Mouse (Mus musculus) heart, adult 2 months (tissue): ENCODE results near the gene Fat2. TPM values are rescaled to one million over a fixed set of nuclear protein-coding genes. Genes with fewer than 3 reads are reported as not detected.

Source experiments
- DNase-seq, 2 experiments: peaks; one replicate each; pipeline ENCODE4 v3.0.0; 2021
- H3K27ac ChIP-seq: fragments of 200-600 bp; 2 replicates; pipeline ENCODE4 v1.8.1; 2022
- H3K27me3 ChIP-seq: fragments of 200-500 bp; 2 replicates; pipeline ENCODE4 v1.6.1; 2012; ENCODE audit warnings: mild to moderate bottlenecking, low read length, inconsistent platforms, mixed read lengths; ENCODE audit not compliant: control insufficient read depth, insufficient read depth
- H3K36me3 ChIP-seq: fragments of 200-500 bp; 2 replicates; pipeline ENCODE4 v1.6.1; 2012; ENCODE audit warnings: low read length, inconsistent platforms; ENCODE audit not compliant: control insufficient read depth, insufficient read depth
- H3K4me1 ChIP-seq: fragments of 200-500 bp; 2 replicates; pipeline ENCODE4 v1.6.1; 2011; ENCODE audit warnings: low read length; ENCODE audit not compliant: control insufficient read depth, insufficient read depth
- H3K4me3 ChIP-seq: fragments of 200-600 bp; 2 replicates; pipeline ENCODE4 v1.8.1; 2022
- H3K79me2 ChIP-seq: fragments of 200-500 bp; replicated peaks from 2 replicates; pipeline ENCODE4 v1.6.1; 2012; ENCODE audit warnings: mild to moderate bottlenecking, inconsistent platforms, low read length, moderate library complexity, mixed read lengths; ENCODE audit not compliant: control insufficient read depth, insufficient read depth
- H3K9ac ChIP-seq: fragments of 200-500 bp; 2 replicates; pipeline ENCODE4 v1.6.1; 2012; ENCODE audit warnings: low read depth, mild to moderate bottlenecking, control low read depth, inconsistent platforms, low read length, mixed read lengths
- CTCF ChIP-seq: fragments of 200-600 bp; IDR thresholded peaks from 2 replicates; pipeline ENCODE4 v1.8.1; 2022; ENCODE audit warnings: antibody characterized with exemption, mild to moderate bottlenecking, moderate library complexity
- EP300 ChIP-seq: fragments of 200-500 bp; IDR thresholded peaks from 2 replicates; pipeline ENCODE4 v1.6.1; 2011; ENCODE audit warnings: low read depth, low read length, control low read depth; ENCODE audit not compliant: insufficient read depth
- POLR2A ChIP-seq: fragments of 200-500 bp; IDR thresholded peaks from 2 replicates; pipeline ENCODE4 v1.6.1; 2011; ENCODE audit warnings: mild to moderate bottlenecking, low read depth, low read length, control low read depth; ENCODE audit not compliant: insufficient read depth
- WGBS: fragments of 180-500 bp; shearing (Covaris S2); methylation state at CpG from one replicate; pipeline ENCODE4 v1.1.7; 2018; 5-methylcytosine and 5-hydroxymethylcytosine counted together
- intact Hi-C: fragments of 180-260 bp; cut with DNase I; formaldehyde crosslinking; loops from one replicate; pipeline ENCODE4 v1.15.1; 2025
- polyA plus RNA-seq: library from polyadenylated mRNA; depleted of rRNA; stranded (reverse); fragments of >200 nt; gene quantifications from 2 replicates; pipeline ENCODE4 v1.2.3, GENCODE M21; 2012
- total RNA-seq, 2 experiments: library from RNA; stranded (reverse); gene quantifications; 2 replicates each; pipeline ENCODE4 v1.2.3; 2021

Fat2 gene
- total and polyA plus RNA-seq, 3 experiments: 0.03 to 0.14 (median 0.09) TPM

DNA sequence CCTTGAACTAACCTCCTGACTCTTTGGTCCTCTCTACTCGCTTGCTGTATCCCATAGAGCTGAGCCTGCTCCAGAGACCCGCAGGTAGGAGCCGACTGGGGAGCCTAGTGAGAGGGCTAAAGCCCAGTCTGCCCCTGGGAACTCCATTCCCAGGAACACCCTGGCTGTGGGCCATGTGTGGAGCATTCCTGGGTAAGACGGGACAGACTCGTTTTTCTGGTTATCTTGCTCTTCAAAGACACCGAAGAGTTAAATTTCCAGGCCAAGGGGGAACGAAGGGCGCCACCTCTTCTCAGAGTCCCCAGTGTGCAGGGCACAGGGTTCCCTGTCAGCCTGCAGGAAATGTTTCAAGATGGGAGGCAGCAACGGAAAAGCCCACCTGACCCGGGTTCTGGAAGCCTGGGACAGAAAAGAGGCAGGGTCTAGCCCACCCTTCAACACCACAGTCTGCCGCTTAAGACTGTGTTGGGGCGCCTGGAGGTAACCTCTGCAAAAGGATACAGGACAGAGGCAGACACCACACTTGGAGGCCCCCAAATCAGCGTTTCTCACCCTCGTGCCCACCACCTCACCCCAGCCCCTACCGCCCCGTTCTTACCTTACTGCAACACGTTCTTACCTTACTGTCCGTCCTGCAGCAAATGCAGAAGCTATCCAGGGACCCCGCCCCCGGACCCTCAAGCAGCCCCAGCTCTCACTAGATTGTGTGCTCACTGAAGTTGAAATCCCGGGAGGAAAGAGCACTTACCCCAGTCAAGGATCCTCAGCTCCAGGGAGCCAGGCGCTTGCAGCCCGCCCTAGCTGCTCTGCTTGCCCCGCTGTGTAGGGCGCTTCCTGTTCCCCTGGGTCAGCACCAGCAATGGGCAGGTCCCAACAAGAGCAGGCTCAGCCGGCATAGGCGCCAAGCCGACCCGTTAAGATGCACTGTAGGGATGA is 22.3 kb downstream of the Fat2 start:
- H3K4me1 ChIP-seq: no peaks in the 10 kb centered on the region
- DNase-seq: no peak
- 22% methylated on average over 29 of the region's 29 CpGs for WGBS
- no peaks in the 10 kb centered on the region for H3K79me2 ChIP-seq
- no peak overlapping the region for H3K9ac ChIP-seq
- intact Hi-C loops: no loop called here
- no peak overlapping the region for H3K4me3 ChIP-seq
- TF ChIP-seq POLR2A (no peak), EP300 (no peak), CTCF (no peak)
- no peak overlapping the region for H3K27ac ChIP-seq
- H3K27me3 ChIP-seq: no peaks in the 10 kb centered on the region; the same call in 1 of the 2 replicates
- no peaks in the 10 kb centered on the region for H3K36me3 ChIP-seq

GRCm38 (mm10) chr11:55302350-55302749 is 34.0 kb downstream of the Fat2 start:
- Histone ChIP-seq H3K4me3 (no peak overlapping the region), H3K9ac (no peak overlapping the region), H3K4me1 (no peaks in the 10 kb centered on the region), H3K27ac (no peak overlapping the region), H3K27me3 (no peaks in the 10 kb centered on the region), H3K79me2 (no peaks in the 10 kb centered on the region), H3K36me3 (no peaks in the 10 kb centered on the region)
- TF ChIP-seq CTCF (no peak), EP300 (no peak), POLR2A (no peak)
- intact Hi-C loops: no loop called here
- DNase-seq: no peak
- 50% methylated on average over 4 of the region's 4 CpGs for WGBS

- intact Hi-C loops: no loop called here
- no peak overlapping the region for H3K9ac ChIP-seq
- H3K27me3 ChIP-seq: peaks cover 1% of the 10 kb centered on the region; the same call in 1 of the 2 replicates
- H3K79me2 ChIP-seq: no peaks in the 10 kb centered on the region
- 92% methylated on average over 5 of the region's 5 CpGs for WGBS
- no peak for DNase-seq
- H3K4me3 ChIP-seq: no peak overlapping the region
- H3K4me1 ChIP-seq: no peaks in the 10 kb centered on the region
- H3K27ac ChIP-seq: no peak overlapping the region
- no peaks in the 10 kb centered on the region for H3K36me3 ChIP-seq
- no peak for TF ChIP-seq CTCF
- TF ChIP-seq POLR2A: no peak
- no peak for TF ChIP-seq EP300
Observed at GRCm38 (mm10) chr11:55293179-55293578, 43.2 kb downstream of the Fat2 start.

DNA sequence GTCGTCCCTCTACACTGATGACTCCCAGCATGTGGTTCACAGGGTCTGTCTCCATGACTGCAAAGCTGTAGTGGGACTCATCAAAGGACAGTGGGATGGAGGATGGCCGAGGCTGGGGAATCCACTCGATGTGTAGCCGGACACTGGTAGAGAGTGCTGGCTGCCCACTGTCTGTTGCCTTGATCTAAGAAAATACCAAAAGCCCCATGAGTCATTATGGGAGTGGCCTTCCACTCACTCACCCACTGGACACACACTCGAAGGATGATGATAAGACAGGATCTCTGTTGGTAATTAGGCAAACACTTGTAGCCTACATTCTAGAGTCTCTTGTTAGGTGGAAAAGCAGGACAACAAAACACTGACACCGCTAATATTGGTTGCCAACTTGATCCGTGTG is 44.5 kb downstream of the Fat2 start:
- Histone ChIP-seq H3K79me2 (no peaks in the 10 kb centered on the region), H3K27ac (no peak overlapping the region), H3K9ac (no peak overlapping the region), H3K4me1 (no peaks in the 10 kb centered on the region), H3K4me3 (no peak overlapping the region), H3K27me3 (peaks cover 1% of the 10 kb centered on the region; the same call in 1 of the 2 replicates), H3K36me3 (no peaks in the 10 kb centered on the region)
- no peak for TF ChIP-seq EP300
- no peak for TF ChIP-seq POLR2A
- no peak for TF ChIP-seq CTCF
- intact Hi-C loops: no loop called here
- DNase-seq: no peak
- WGBS: 84% methylated on average over 7 of the region's 7 CpGs

GRCm38 (mm10) chr11:55289851-55290391 is 46.4 kb downstream of the Fat2 start:
- H3K27ac ChIP-seq: no peak overlapping the region
- no peak for DNase-seq
- peaks cover 1% of the 10 kb centered on the region; the same call in 1 of the 2 replicates for H3K27me3 ChIP-seq
- 59% methylated on average over 5 of the region's 5 CpGs for WGBS
- no peak overlapping the region for H3K4me3 ChIP-seq
- no peaks in the 10 kb centered on the region for H3K79me2 ChIP-seq
- no peaks in the 10 kb centered on the region for H3K4me1 ChIP-seq
- intact Hi-C loops: no loop called here
- H3K36me3 ChIP-seq: no peaks in the 10 kb centered on the region
- H3K9ac ChIP-seq: no peak overlapping the region
- TF ChIP-seq EP300: no peak
- no peak for TF ChIP-seq POLR2A
- no peak for TF ChIP-seq CTCF

- no peaks in the 10 kb centered on the region for H3K4me1 ChIP-seq
- no peak overlapping the region for H3K27ac ChIP-seq
- no peak overlapping the region for H3K4me3 ChIP-seq
- H3K9ac ChIP-seq: no peak overlapping the region
- no peak for TF ChIP-seq CTCF
- TF ChIP-seq EP300: no peak
- no peak for TF ChIP-seq POLR2A
- intact Hi-C loops: no loop called here
- no peak for DNase-seq
- H3K79me2 ChIP-seq: no peaks in the 10 kb centered on the region
- no peaks in the 10 kb centered on the region for H3K27me3 ChIP-seq
- WGBS: 59% methylated on average over 6 of the region's 6 CpGs
- H3K36me3 ChIP-seq: no peaks in the 10 kb centered on the region
Observed at GRCm38 (mm10) chr11:55274756-55275155, 61.6 kb downstream of the Fat2 start.
